Mouse (Mus musculus): ENCODE data around the gene Zup1. TPM values are rescaled to one million over a fixed set of nuclear protein-coding genes. Genes with fewer than 3 reads are reported as not detected.

Gene Zup1
- polyA plus RNA-seq, 1 experiment = 12.0 TPM

DNA sequence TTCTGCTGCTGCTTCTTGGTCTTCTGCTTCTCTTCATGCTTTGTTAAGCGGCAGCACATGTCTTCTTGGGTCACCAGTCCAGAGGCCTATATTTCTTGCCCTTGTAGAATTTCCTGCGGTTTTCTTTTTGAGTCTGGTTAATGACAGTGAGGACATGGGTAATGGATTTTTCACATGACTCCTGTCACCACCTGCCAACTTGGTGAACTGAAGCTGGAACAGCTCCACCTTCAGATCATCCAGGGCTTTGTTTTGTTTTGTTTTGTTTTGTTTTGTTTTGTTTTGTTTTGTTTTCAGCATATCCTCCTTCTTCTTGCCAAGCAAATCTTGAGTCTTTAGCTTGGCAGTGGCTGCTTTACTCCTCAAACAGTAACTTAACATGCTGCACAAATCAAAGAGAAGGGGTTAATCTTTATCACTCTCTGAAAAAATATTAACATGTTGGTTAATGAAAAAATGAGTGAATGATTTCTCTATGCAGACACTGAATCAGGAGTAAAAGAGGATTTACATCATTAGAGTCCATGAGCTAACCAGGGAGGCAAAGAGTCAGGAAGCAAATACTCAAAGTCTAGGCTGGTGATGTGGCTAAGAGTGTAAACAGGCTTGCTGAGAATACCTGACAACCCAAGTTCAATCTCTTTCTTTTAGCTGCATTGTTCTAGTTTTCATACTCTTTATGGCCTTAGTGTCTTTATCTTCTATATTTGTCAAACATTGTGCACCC, 78.2 kb downstream of the Zup1 start:
- no peaks in the 10 kb centered on the region for H3K36me3 ChIP-seq (ENCODE audit: control insufficient read depth, insufficient read depth, low read length)
- TF ChIP-seq CTCF (IDR thresholded peaks at IDR 0.05; ENCODE audit: borderline replicate concordance, control insufficient read depth, extremely low read depth, insufficient read depth, low read length, poor library complexity) (no peak), POLR2A (IDR thresholded peaks at IDR 0.05; ENCODE audit: control insufficient read depth, extremely low read depth, insufficient read depth, low read length, poor library complexity) (no peak)
- H3K4me3 ChIP-seq (ENCODE audit: control insufficient read depth, insufficient read depth, low read length) = no peak overlapping the region
- 90% methylated on average over 2 of the region's 2 CpGs for WGBS
- no peaks in the 10 kb centered on the region for H3K27me3 ChIP-seq (ENCODE audit: control insufficient read depth, insufficient read depth, low read length)
- H3K4me1 ChIP-seq (replicated peaks; ENCODE audit: control insufficient read depth, insufficient read depth, low read length) = no peaks in the 10 kb centered on the region
- no peak overlapping the region for H3K27ac ChIP-seq (ENCODE audit: control insufficient read depth, insufficient read depth, low read length)
- DNase-seq = no peak

GRCm38 (mm10) chr10:33870441-33870840, 80.6 kb downstream of the Zup1 start:
- no peak overlapping the region for H3K4me3 ChIP-seq (ENCODE audit: control insufficient read depth, insufficient read depth, low read length)
- 15% methylated on average over 1 of the region's 1 CpGs for WGBS
- no peak for DNase-seq
- TF ChIP-seq POLR2A (IDR thresholded peaks at IDR 0.05; ENCODE audit: control insufficient read depth, extremely low read depth, insufficient read depth, low read length, poor library complexity) (no peak), CTCF (IDR thresholded peaks at IDR 0.05; ENCODE audit: borderline replicate concordance, control insufficient read depth, extremely low read depth, insufficient read depth, low read length, poor library complexity) (no peak)
- no peaks in the 10 kb centered on the region for H3K4me1 ChIP-seq (replicated peaks; ENCODE audit: control insufficient read depth, insufficient read depth, low read length)
- H3K27me3 ChIP-seq (ENCODE audit: control insufficient read depth, insufficient read depth, low read length) = no peaks in the 10 kb centered on the region
- no peak overlapping the region for H3K27ac ChIP-seq (ENCODE audit: control insufficient read depth, insufficient read depth, low read length)
- no peaks in the 10 kb centered on the region for H3K36me3 ChIP-seq (ENCODE audit: control insufficient read depth, insufficient read depth, low read length)

Other genes with a start within 250 kb of the Zup1 start
- gene Sult3a2, start 164.6 kb downstream of the Zup1 start, polyA plus RNA-seq (2012; rRNA removed) = not detected in 2 replicates
- gene Sult3a1, start 93.5 kb downstream of the Zup1 start, polyA plus RNA-seq (2012; rRNA removed) = not detected in 2 replicates
- gene Rsph4a, start 46.2 kb downstream of the Zup1 start, polyA plus RNA-seq (2012; rRNA removed) = 0.05 TPM in 2 replicates
- gene Rwdd1, start 68.4 kb upstream of the Zup1 start, polyA plus RNA-seq (2012; rRNA removed) = 48.0 and 68.4 TPM in 2 replicates
- gene Trappc3l, start 86.3 kb upstream of the Zup1 start, polyA plus RNA-seq (2012; rRNA removed) = not detected in 2 replicates
- gene Calhm4, start 93.0 kb upstream of the Zup1 start, polyA plus RNA-seq (2012; rRNA removed) = 0.03 TPM in 1 of 2 replicates, not detected in the other
- 0.06 and 0.09 TPM in 2 replicates for gene Calhm5, start 145.2 kb upstream of the Zup1 start, polyA plus RNA-seq (2012; rRNA removed)
- gene Calhm6, start 176.7 kb upstream of the Zup1 start, polyA plus RNA-seq (2012; rRNA removed) = 13.5 and 16.5 TPM in 2 replicates

Data from thymus, adult 2 months (tissue).